Mouse (Mus musculus): ENCODE measurements at regions not wholly inside any gene's neighbourhood (a gene's known extent, or its start where the extent isn't known, plus 50 kb on each side); places are given as distances from the start of the nearest gene placed in this dataset.

GRCm38 (mm10) chr10:19082136-19082535, 66.7 kb upstream of the Tnfaip3 start:
- DNase-seq (ENCODE audit: low spot score in 2 of 2), result no peak

- DNase-seq (ENCODE audit: low spot score in 2 of 2), result no peak
Observed at GRCm38 (mm10) chr10:19078047-19078446, 62.6 kb upstream of the Tnfaip3 start.

- no peak for DNase-seq (ENCODE audit: low spot score in 2 of 2)
Observed at GRCm38 (mm10) chr10:19068377-19068776, 52.9 kb upstream of the Tnfaip3 start.

- no peak for DNase-seq (ENCODE audit: low spot score in 2 of 2)
Observed at GRCm38 (mm10) chr10:19067623-19068022, 52.2 kb upstream of the Tnfaip3 start.

GRCm38 (mm10) chr10:19066821-19067350, 51.4 kb upstream of the Tnfaip3 start:
- DNase-seq (ENCODE audit: low spot score in 2 of 2), result no peak

All from layer of hippocampus, adult 8-10 months (tissue).